Mouse (Mus musculus) small intestine, adult 2 months (tissue): ENCODE data around the gene Trim26.

Source experiments
- CTCF ChIP-seq: fragments of 200-500 bp; IDR thresholded peaks from 2 replicates; pipeline ENCODE4 v1.5.1; 2012; ENCODE audit warnings: low read depth, mild to moderate bottlenecking, control low read depth, inconsistent platforms, low read length, moderate library complexity, mixed read lengths; ENCODE audit not compliant: insufficient replicate concordance, insufficient read length; ENCODE audit errors: extremely low read depth
- POLR2A ChIP-seq: fragments of 200-500 bp; IDR thresholded peaks from 2 replicates; pipeline ENCODE4 v1.6.1; 2012; ENCODE audit warnings: low read depth, mild to moderate bottlenecking, control low read depth, inconsistent platforms, low read length, moderate library complexity

- TF ChIP-seq POLR2A = peak; percentile 39; the same call in 1 of the 2 replicates
- TF ChIP-seq CTCF = no peak
Observed at GRCm38 (mm10) chr17:36900001-36900400, 63.1 kb downstream of the Trim26 start.
